Mouse (Mus musculus): ENCODE data around the gene Wfdc13. TPM values are rescaled to one million over a fixed set of nuclear protein-coding genes. Genes with fewer than 3 reads are reported as not detected.
"Not testable (repeated sequence)": the region's sequence is repeated elsewhere in the genome, so short reads cannot be mapped to it uniquely, and the experiment has no call there.

Gene Wfdc13
- total and polyA plus RNA-seq, 3 experiments: 0.12 TPM; not detected in 2

- Histone ChIP-seq H3K9ac (ENCODE audit: control insufficient read depth, low read depth, low read length, poor library complexity, severe bottlenecking) (no peak overlapping the region), H3K27ac (ENCODE audit: control insufficient read depth, low read depth, low read length) (no peak overlapping the region), H3K4me1 (ENCODE audit: control insufficient read depth in 1 of 2, insufficient read depth in 2 of 2, low read length in 2 of 2) (no peaks in the 10 kb centered on the region), H3K36me3 (ENCODE audit: control insufficient read depth in 1 of 2, insufficient read depth in 2 of 2, low read length in 2 of 2) (no peaks in the 10 kb centered on the region), H3K4me3 (ENCODE audit: control insufficient read depth in 1 of 2, insufficient read depth in 1 of 2, low read depth in 2 of 2, low read length in 2 of 2) (no peak overlapping the region), H3K79me2 (ENCODE audit: control insufficient read depth, insufficient read depth, low read length, poor library complexity) (no peaks in the 10 kb centered on the region), H3K27me3 (ENCODE audit: control insufficient read depth in 1 of 2, insufficient read depth in 2 of 2, low read length in 2 of 2) (peaks cover 3 to 9% of the 10 kb centered on the region in 2 experiments; a peak in 3 of 4 replicates), H3K9me3 (replicated peaks; ENCODE audit: insufficient read depth, low read length) (no peaks in the 10 kb centered on the region)
- DNase-seq (ENCODE audit: low read depth, low spot score): no peak
- no peak for TF ChIP-seq ETS1 (IDR thresholded peaks at IDR 0.05; ENCODE audit: low read depth, low read length)
- TF ChIP-seq USF2 (IDR thresholded peaks at IDR 0.05; ENCODE audit: borderline replicate concordance in 1 of 2, insufficient read depth in 1 of 2, low read depth in 1 of 2, low read length in 2 of 2): no peak
- TF ChIP-seq TBP (IDR thresholded peaks at IDR 0.05; ENCODE audit: low read depth, low read length): no peak
- no peak for TF ChIP-seq UBTF (IDR thresholded peaks at IDR 0.05; ENCODE audit: borderline replicate concordance, insufficient read depth, low read depth, low read length)
- no peak for TF ChIP-seq MYB (IDR thresholded peaks at IDR 0.05; ENCODE audit: low read depth, low read length)
- TF ChIP-seq MYC (IDR thresholded peaks at IDR 0.05; ENCODE audit: low read depth, low read length): no peak
- no peak for TF ChIP-seq MXI1 (IDR thresholded peaks at IDR 0.05; ENCODE audit: low read depth, low read length)
- TF ChIP-seq MEF2A (IDR thresholded peaks at IDR 0.05; ENCODE audit: extremely low read depth, insufficient replicate concordance, low read depth, low read length, poor library complexity, severe bottlenecking): no peak
- TF ChIP-seq JUND (IDR thresholded peaks at IDR 0.05; ENCODE audit: low read depth, low read length): no peak
- TF ChIP-seq BHLHE40 (IDR thresholded peaks at IDR 0.05; ENCODE audit: borderline replicate concordance, low read depth, low read length): no peak
- no peak for TF ChIP-seq CHD1 (IDR thresholded peaks at IDR 0.05; ENCODE audit: low read depth, low read length)
Observed at GRCm38 (mm10) chr2:164705991-164706390, 21.1 kb downstream of the Wfdc13 start.

GRCm38 (mm10) chr2:164715005-164715404, 30.1 kb downstream of the Wfdc13 start, which contains the start of gene Spint5:
Gene Spint5 (plus strand): TSS chr2:164715305.
- no peaks in the 10 kb centered on the region for H3K36me3 ChIP-seq (ENCODE audit: control insufficient read depth in 1 of 2, insufficient read depth in 2 of 2, low read length in 2 of 2)
- H3K9me3 ChIP-seq (replicated peaks; ENCODE audit: insufficient read depth, low read length): no peaks in the 10 kb centered on the region
- H3K27ac ChIP-seq (ENCODE audit: control insufficient read depth, low read depth, low read length): no peak within 1 kb of the TSS
- H3K4me3 ChIP-seq (ENCODE audit: control insufficient read depth in 1 of 2, insufficient read depth in 1 of 2, low read depth in 2 of 2, low read length in 2 of 2): no peak within 1 kb of the TSS
- DNase-seq (ENCODE audit: low read depth, low spot score): no peak
- no peaks in the 10 kb centered on the region for H3K4me1 ChIP-seq (ENCODE audit: control insufficient read depth in 1 of 2, insufficient read depth in 2 of 2, low read length in 2 of 2)
- H3K27me3 ChIP-seq (ENCODE audit: control insufficient read depth in 1 of 2, insufficient read depth in 2 of 2, low read length in 2 of 2): peaks cover 5% of the 10 kb centered on the region in 2 experiments; a peak in 3 of 4 replicates
- H3K9ac ChIP-seq (ENCODE audit: control insufficient read depth, low read depth, low read length, poor library complexity, severe bottlenecking): no peak within 1 kb of the TSS
- TF ChIP-seq RCOR1 (IDR thresholded peaks at IDR 0.05; ENCODE audit: low read depth, low read length) (no peak), ZMIZ1 (IDR thresholded peaks at IDR 0.05; ENCODE audit: low read depth, low read length) (no peak), GABPA (IDR thresholded peaks at IDR 0.05; ENCODE audit: low read depth, low read length) (no peak), MYB (IDR thresholded peaks at IDR 0.05; ENCODE audit: low read depth, low read length) (no peak), USF1 (IDR thresholded peaks at IDR 0.05; ENCODE audit: low read depth, low read length) (no peak), MAFK (IDR thresholded peaks at IDR 0.05; ENCODE audit: borderline replicate concordance, low read depth, low read length) (no peak), POLR2A (IDR thresholded peaks at IDR 0.05; ENCODE audit: control insufficient read depth in 1 of 2, insufficient read depth in 1 of 2, low read depth in 1 of 2, low read length in 2 of 2, poor library complexity in 1 of 2) (no peak), POLR2AphosphoS2 (IDR thresholded peaks at IDR 0.05; ENCODE audit: low read length) (no peak), GATA1 (IDR thresholded peaks at IDR 0.05; ENCODE audit: low read depth, low read length) (no peak), TBP (IDR thresholded peaks at IDR 0.05; ENCODE audit: low read depth, low read length) (no peak)
- H3K79me2 ChIP-seq (ENCODE audit: control insufficient read depth, insufficient read depth, low read length, poor library complexity): no peaks in the 10 kb centered on the region

GRCm38 (mm10) chr2:164716194-164716786, 31.4 kb downstream of the Wfdc13 start:
- H3K36me3 ChIP-seq (ENCODE audit: control insufficient read depth in 1 of 2, insufficient read depth in 2 of 2, low read length in 2 of 2); H3K79me2 ChIP-seq (ENCODE audit: control insufficient read depth, insufficient read depth, low read length, poor library complexity); H3K4me1 ChIP-seq (ENCODE audit: control insufficient read depth in 1 of 2, insufficient read depth in 2 of 2, low read length in 2 of 2); H3K9ac ChIP-seq (ENCODE audit: control insufficient read depth, low read depth, low read length, poor library complexity, severe bottlenecking); H3K27ac ChIP-seq (ENCODE audit: control insufficient read depth, low read depth, low read length); DNase-seq (ENCODE audit: low read depth, low spot score); H3K9me3 ChIP-seq (replicated peaks; ENCODE audit: insufficient read depth, low read length); H3K27me3 ChIP-seq (ENCODE audit: control insufficient read depth in 1 of 2, insufficient read depth in 2 of 2, low read length in 2 of 2); H3K4me3 ChIP-seq (ENCODE audit: control insufficient read depth in 1 of 2, insufficient read depth in 1 of 2, low read depth in 2 of 2, low read length in 2 of 2): not testable (repeated sequence)
